Mouse (Mus musculus): ENCODE measurements around the gene Tanc1. TPM values are rescaled to one million over a fixed set of nuclear protein-coding genes. Genes with fewer than 3 reads are reported as not detected.

The Tanc1 gene
- polyA plus RNA-seq, 1 experiment from 2014 or later, result 29.8 TPM

DNA sequence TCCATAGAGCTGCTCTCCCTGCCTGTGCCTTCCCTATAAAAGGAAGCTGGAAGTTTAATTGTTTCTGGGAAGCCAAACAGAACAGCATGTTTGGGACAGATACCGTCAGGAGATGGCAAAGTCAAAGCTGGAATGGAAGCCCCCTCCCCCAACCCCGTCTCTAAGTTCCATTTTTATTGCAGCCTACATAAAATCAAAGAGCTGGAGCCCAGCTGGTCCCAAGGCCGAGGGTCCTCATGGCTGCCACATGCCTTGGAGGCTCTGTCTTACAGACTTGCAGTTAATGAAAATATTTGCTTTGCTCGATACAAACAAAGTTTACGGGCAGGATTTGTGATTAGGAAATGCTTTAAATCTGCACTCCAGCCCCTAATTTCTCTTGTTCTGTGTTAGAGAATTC is 109.9 kb downstream of the Tanc1 start:
- no peak for ATAC-seq (replicated peaks; ENCODE audit: low FRiP score, low read depth)
- Histone ChIP-seq H3K4me2 (ENCODE audit: low read length) (no peak overlapping the region), H3K9ac (ENCODE audit: low read depth, low read length) (no peak overlapping the region), H3K27ac (peak overlapping the region; percentile 37), H3K4me1 (replicated peaks; ENCODE audit: insufficient read depth, low read length) (peaks cover 29% of the 10 kb centered on the region), H3K36me3 (ENCODE audit: insufficient read depth, low read length) (no peaks in the 10 kb centered on the region), H3K9me3 (replicated peaks; ENCODE audit: low read length) (no peaks in the 10 kb centered on the region), H3K27me3 (ENCODE audit: insufficient read depth, low read length) (no peaks in the 10 kb centered on the region), H3K4me3 (replicated peaks; ENCODE audit: low read depth, low read length) (no peak overlapping the region)
- peak; percentile 65 for DNase-seq (ENCODE audit: low spot score)
- 25% methylated on average over 5 of the region's 5 CpGs for WGBS
- no peak for TF ChIP-seq CTCF (IDR thresholded peaks at IDR 0.05; ENCODE audit: low read depth)

DNA sequence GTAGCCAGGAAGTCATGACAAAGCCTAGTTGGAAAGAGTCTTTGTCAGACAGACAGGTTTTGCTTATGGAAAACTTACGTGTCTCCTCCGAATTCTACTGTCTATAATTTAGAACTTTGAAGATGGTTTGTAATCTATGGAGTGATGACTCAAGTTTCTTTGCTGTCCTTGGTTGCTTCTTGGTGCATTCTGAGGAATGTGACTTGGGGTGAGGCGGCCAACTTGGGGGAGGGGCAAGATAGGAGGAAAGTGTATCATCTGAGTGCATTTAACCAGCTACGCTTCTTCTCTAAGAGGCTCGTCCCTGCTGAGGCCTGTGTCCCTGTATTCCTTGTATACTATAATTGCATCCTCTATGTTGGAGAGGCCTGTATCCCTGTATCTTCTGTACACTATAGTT is 111.5 kb downstream of the Tanc1 start:
- H3K4me1 ChIP-seq (replicated peaks; ENCODE audit: insufficient read depth, low read length), result peaks cover 29% of the 10 kb centered on the region
- H3K4me3 ChIP-seq (replicated peaks; ENCODE audit: low read depth, low read length), result no peak overlapping the region
- WGBS, result 75% methylated on average over 5 of the region's 5 CpGs
- ATAC-seq (replicated peaks; ENCODE audit: low FRiP score, low read depth), result no peak
- DNase-seq (ENCODE audit: low spot score), result no peak
- H3K27me3 ChIP-seq (ENCODE audit: insufficient read depth, low read length), result no peaks in the 10 kb centered on the region
- H3K9me3 ChIP-seq (replicated peaks; ENCODE audit: low read length), result no peaks in the 10 kb centered on the region
- H3K27ac ChIP-seq, result no peak overlapping the region
- H3K9ac ChIP-seq (ENCODE audit: low read depth, low read length), result no peak overlapping the region
- no peak overlapping the region for H3K4me2 ChIP-seq (ENCODE audit: low read length)
- no peaks in the 10 kb centered on the region for H3K36me3 ChIP-seq (ENCODE audit: insufficient read depth, low read length)
- TF ChIP-seq CTCF (IDR thresholded peaks at IDR 0.05; ENCODE audit: low read depth), result no peak

DNA sequence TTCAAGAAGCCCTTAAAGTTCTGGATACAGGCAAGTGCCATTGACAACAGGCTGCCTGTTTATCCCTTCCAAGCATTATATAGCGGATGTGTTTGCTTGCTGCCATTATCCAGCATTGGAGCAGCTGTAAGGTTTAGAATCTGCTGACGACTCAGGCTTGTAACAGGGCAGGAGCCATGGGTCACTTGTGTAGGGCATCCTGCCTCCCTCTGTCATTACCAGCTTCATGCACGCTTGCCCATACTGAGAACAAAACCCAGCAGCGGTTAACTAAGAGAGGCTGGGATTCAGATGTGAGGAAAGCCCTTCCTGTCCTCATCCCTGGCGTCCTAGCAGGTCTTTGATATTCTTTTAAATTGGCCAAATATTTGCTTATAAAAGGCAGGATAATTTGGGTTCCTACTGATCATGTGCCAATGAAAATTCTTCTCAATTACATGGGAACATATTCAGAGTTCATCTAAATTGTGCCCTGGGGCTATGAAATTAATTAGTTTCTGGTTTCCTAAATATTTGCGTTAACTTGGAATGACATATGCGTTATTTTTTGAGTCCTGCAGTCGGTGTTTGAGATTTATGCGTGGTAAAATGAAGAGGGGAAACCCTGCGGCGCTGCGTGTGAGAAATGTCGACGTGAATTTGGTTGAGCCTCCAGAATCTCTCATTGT is 113.8 kb downstream of the Tanc1 start:
- no peak overlapping the region for H3K4me3 ChIP-seq (replicated peaks; ENCODE audit: low read depth, low read length)
- WGBS, result 54% methylated on average over 14 of the region's 14 CpGs

DNA sequence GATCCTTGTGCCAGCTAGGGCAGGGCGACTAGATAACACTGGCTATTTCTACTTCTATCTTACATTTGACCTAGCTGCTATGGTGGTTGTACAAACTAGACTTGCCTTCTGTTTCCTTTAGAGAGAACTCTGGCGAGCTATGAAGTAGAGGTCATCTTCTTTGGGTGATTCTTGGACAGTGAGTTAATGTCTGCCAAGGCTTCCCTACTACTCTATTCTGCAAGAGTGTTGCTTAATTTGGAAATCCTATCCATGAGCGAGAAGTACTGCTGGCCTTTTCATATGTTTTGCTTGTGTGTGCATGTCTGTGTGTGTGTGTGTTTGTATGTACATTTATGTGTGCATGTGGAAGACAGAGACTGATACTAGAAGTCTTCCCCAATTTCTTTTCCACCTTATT is 120.0 kb downstream of the Tanc1 start:
- H3K36me3 ChIP-seq (ENCODE audit: insufficient read depth, low read length), result no peaks in the 10 kb centered on the region
- no peaks in the 10 kb centered on the region for H3K9me3 ChIP-seq (replicated peaks; ENCODE audit: low read length)
- no peak overlapping the region for H3K27ac ChIP-seq
- peaks cover 6% of the 10 kb centered on the region; the same call in 1 of the 2 replicates for H3K4me1 ChIP-seq (replicated peaks; ENCODE audit: insufficient read depth, low read length)
- 90% methylated on average over 3 of the region's 3 CpGs for WGBS
- DNase-seq (ENCODE audit: low spot score) (no peak), ATAC-seq (replicated peaks; ENCODE audit: low FRiP score, low read depth) (no peak)
- no peak overlapping the region for H3K4me3 ChIP-seq (replicated peaks; ENCODE audit: low read depth, low read length)
- TF ChIP-seq CTCF (IDR thresholded peaks at IDR 0.05; ENCODE audit: low read depth), result no peak
- H3K4me2 ChIP-seq (ENCODE audit: low read length), result no peak overlapping the region
- H3K9ac ChIP-seq (ENCODE audit: low read depth, low read length), result no peak overlapping the region
- H3K27me3 ChIP-seq (ENCODE audit: insufficient read depth, low read length), result no peaks in the 10 kb centered on the region

More for the DNA sequence above, 113.8 kb downstream of the Tanc1 start:
- no peak for DNase-seq (ENCODE audit: low spot score)
- Histone ChIP-seq H3K4me2 (ENCODE audit: low read length) (no peak overlapping the region), H3K27ac (0 out of 2 replicates have a peak overlapping the region, but pooled peaks have one; percentile 31), H3K4me1 (replicated peaks; ENCODE audit: insufficient read depth, low read length) (peaks cover 20% of the 10 kb centered on the region), H3K9ac (ENCODE audit: low read depth, low read length) (no peak overlapping the region), H3K27me3 (ENCODE audit: insufficient read depth, low read length) (no peaks in the 10 kb centered on the region), H3K36me3 (ENCODE audit: insufficient read depth, low read length) (no peaks in the 10 kb centered on the region), H3K9me3 (replicated peaks; ENCODE audit: low read length) (no peaks in the 10 kb centered on the region)
- TF ChIP-seq CTCF (IDR thresholded peaks at IDR 0.05; ENCODE audit: low read depth), result no peak
- ATAC-seq (replicated peaks; ENCODE audit: low FRiP score, low read depth), result no peak; the same call in 1 of the 2 replicates

DNA sequence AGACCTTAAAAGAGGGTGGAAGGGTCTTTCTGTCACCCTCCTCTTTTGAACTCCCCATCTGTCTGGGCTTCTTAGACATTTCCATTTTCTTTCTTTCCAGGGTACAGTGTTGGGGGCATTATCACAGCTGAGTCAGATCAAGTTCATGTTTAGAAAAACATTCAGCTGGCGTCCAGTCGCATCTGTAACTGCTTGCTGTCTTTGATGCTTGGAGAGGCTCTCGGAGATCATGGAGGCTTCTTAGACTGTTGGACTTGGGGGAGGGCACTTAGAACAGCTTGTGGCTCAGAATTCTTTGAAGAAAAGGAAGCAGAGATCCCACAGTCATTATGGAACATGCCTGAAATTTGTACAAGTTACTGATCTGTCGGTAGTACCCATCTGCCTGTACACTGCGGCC is 121.6 kb downstream of the Tanc1 start:
- no peak for ATAC-seq (replicated peaks; ENCODE audit: low FRiP score, low read depth)
- H3K4me1 ChIP-seq (replicated peaks; ENCODE audit: insufficient read depth, low read length), result peaks cover 8% of the 10 kb centered on the region; the same call in 1 of the 2 replicates

GRCm38 (mm10) chr2:59736401-59736898 is 124.6 kb downstream of the Tanc1 start:
- Histone ChIP-seq H3K4me2 (ENCODE audit: low read length) (no peak overlapping the region), H3K9me3 (replicated peaks; ENCODE audit: low read length) (no peaks in the 10 kb centered on the region), H3K36me3 (ENCODE audit: insufficient read depth, low read length) (no peaks in the 10 kb centered on the region), H3K4me3 (replicated peaks; ENCODE audit: low read depth, low read length) (no peak overlapping the region), H3K27ac (no peak overlapping the region), H3K27me3 (ENCODE audit: insufficient read depth, low read length) (no peaks in the 10 kb centered on the region), H3K9ac (ENCODE audit: low read depth, low read length) (no peak overlapping the region), H3K4me1 (replicated peaks; ENCODE audit: insufficient read depth, low read length) (peaks cover 12% of the 10 kb centered on the region; the same call in 1 of the 2 replicates)
- no peak for ATAC-seq (replicated peaks; ENCODE audit: low FRiP score, low read depth)
- 63% methylated on average over 10 of the region's 10 CpGs for WGBS
- no peak for TF ChIP-seq CTCF (IDR thresholded peaks at IDR 0.05; ENCODE audit: low read depth)
- DNase-seq (ENCODE audit: low spot score), result no peak

More for the DNA sequence above, 121.6 kb downstream of the Tanc1 start:
- no peak overlapping the region for H3K4me3 ChIP-seq (replicated peaks; ENCODE audit: low read depth, low read length)
- DNase-seq (ENCODE audit: low spot score), result peak; percentile 72
- WGBS, result 55% methylated on average over 5 of the region's 5 CpGs
- no peaks in the 10 kb centered on the region for H3K36me3 ChIP-seq (ENCODE audit: insufficient read depth, low read length)
- no peaks in the 10 kb centered on the region for H3K27me3 ChIP-seq (ENCODE audit: insufficient read depth, low read length)
- H3K9ac ChIP-seq (ENCODE audit: low read depth, low read length), result no peak overlapping the region
- H3K27ac ChIP-seq, result peak overlapping the region; percentile 62
- no peak overlapping the region for H3K4me2 ChIP-seq (ENCODE audit: low read length)
- no peaks in the 10 kb centered on the region for H3K9me3 ChIP-seq (replicated peaks; ENCODE audit: low read length)
- TF ChIP-seq CTCF (IDR thresholded peaks at IDR 0.05; ENCODE audit: low read depth), result no peak

Measured in kidney, postnatal 0 days (tissue).